Mouse (Mus musculus) intestine, embryonic 14.5 days (tissue): Measurements from ENCODE around the gene Fzr1. TPM values are rescaled to one million over a fixed set of nuclear protein-coding genes. Genes with fewer than 3 reads are reported as not detected.
A peak's percentile ranks its signal among the peaks of the same experiment; 100 is the strongest.

Source experiments
- ATAC-seq: fragments of 200-750 bp; cut with Nextera tagmentation; replicated peaks from 2 replicates; pipeline ENCODE4 v1.8.0; 2017; ENCODE audit warnings: low read depth, moderate number of reproducible peaks, moderate TSS enrichment, moderate library complexity; ENCODE audit not compliant: low FRiP score, low TSS enrichment
- DNase-seq: peaks from one replicate; pipeline ENCODE4 v3.0.0-alpha.2; 2018; ENCODE audit warnings: low spot score
- H3K27ac ChIP-seq: fragments of 300-500 bp; sonication (generic); 2 replicates; pipeline ENCODE4 v1.5.1; 2014; ENCODE audit warnings: low read depth, mild to moderate bottlenecking, control low read depth
- H3K27me3 ChIP-seq: fragments of 300-500 bp; sonication (generic); replicated peaks from 2 replicates; pipeline ENCODE4 v1.6.1; 2014; ENCODE audit warnings: low read length, control low read depth; ENCODE audit not compliant: control insufficient read depth, insufficient read depth
- H3K36me3 ChIP-seq: fragments of 300-500 bp; sonication (generic); 2 replicates; pipeline ENCODE4 v1.6.1; 2014; ENCODE audit warnings: low read length, control low read depth; ENCODE audit not compliant: control insufficient read depth, insufficient read depth
- H3K4me1 ChIP-seq: fragments of 300-500 bp; sonication (generic); replicated peaks from 2 replicates; pipeline ENCODE4 v1.6.1; 2014; ENCODE audit warnings: low read length, control low read depth, mixed read lengths; ENCODE audit not compliant: control insufficient read depth, insufficient read depth
- H3K4me2 ChIP-seq: fragments of 300-500 bp; sonication (generic); 2 replicates; pipeline ENCODE4 v1.6.1; 2014; ENCODE audit warnings: low read length
- H3K4me3 ChIP-seq: fragments of 300-500 bp; sonication (generic); 2 replicates; pipeline ENCODE4 v1.5.1; 2014; ENCODE audit warnings: low read depth, low read length, control low read depth, mixed read lengths
- H3K9ac ChIP-seq: fragments of 300-500 bp; sonication (generic); 2 replicates; pipeline ENCODE4 v1.6.1; 2014; ENCODE audit warnings: mild to moderate bottlenecking, low read length
- H3K9me3 ChIP-seq: fragments of 300-500 bp; sonication (generic); 2 replicates; pipeline ENCODE4 v1.6.1; 2016; ENCODE audit warnings: low read length, control low read depth; ENCODE audit not compliant: control insufficient read depth
- WGBS: fragments of 180-500 bp; shearing (Covaris S2); extraction: QIAGEN DNeasy Blood & Tissue Kit; methylation state at CpG from one replicate; pipeline ENCODE4 v1.1.7; 2014; 5-methylcytosine and 5-hydroxymethylcytosine counted together
- polyA plus RNA-seq: library from polyadenylated mRNA; unstranded; fragments of >200 nt; fragmentation: Nextera tagmentation; extraction: Ambion mirVana; gene quantifications from 2 replicates; pipeline ENCODE4 v1.2.1, GENCODE M21; 2014

Gene Fzr1
- polyA plus RNA-seq, 1 experiment from 2014 or later: 93.9 TPM

GRCm38 (mm10) chr10:81349961-81350350 is 28.4 kb downstream of the Fzr1 start:
- Histone ChIP-seq H3K4me2 (peak overlapping the region; percentile 88), H3K4me1 (peaks cover 26% of the 10 kb centered on the region), H3K9ac (peak overlapping the region; percentile 78), H3K9me3 (no peaks in the 10 kb centered on the region), H3K27ac (peak overlapping the region; percentile 62), H3K27me3 (0 out of 2 replicates have a peak, but pooled peaks cover 2% of the 10 kb centered on the region), H3K4me3 (peak overlapping the region; percentile 66), H3K36me3 (peaks cover 6% of the 10 kb centered on the region)
- DNase-seq: no peak
- under 1% methylated on average over 29 of the region's 29 CpGs for WGBS
- ATAC-seq: peak; percentile 20

GRCm38 (mm10) chr10:81349146-81349545 is 29.2 kb downstream of the Fzr1 start:
- Histone ChIP-seq H3K36me3 (peaks cover 6% of the 10 kb centered on the region), H3K27me3 (peaks cover 9% of the 10 kb centered on the region), H3K4me3 (peak overlapping the region; percentile 66), H3K27ac (0 out of 2 replicates have a peak overlapping the region, but pooled peaks have one; percentile 62), H3K9me3 (no peaks in the 10 kb centered on the region), H3K9ac (no peak overlapping the region), H3K4me1 (peaks cover 26% of the 10 kb centered on the region), H3K4me2 (peak overlapping the region; percentile 88)
- ATAC-seq (0 out of 2 replicates have a peak, but pooled peaks have one; percentile 4), DNase-seq (no peak)
- 8% methylated on average over 12 of the region's 12 CpGs for WGBS

- no peak overlapping the region for H3K9ac ChIP-seq
- H3K27me3 ChIP-seq: peaks cover 33% of the 10 kb centered on the region
- DNase-seq: no peak
- no peak overlapping the region for H3K27ac ChIP-seq
- peak overlapping the region; percentile 47 for H3K4me2 ChIP-seq
- peaks cover 31% of the 10 kb centered on the region for H3K4me1 ChIP-seq
- 9% methylated on average over 54 of the region's 55 CpGs for WGBS
- no peak; the same call in 1 of the 2 replicates for ATAC-seq
- peak overlapping the region; percentile 17; the same call in 1 of the 2 replicates for H3K4me3 ChIP-seq
- H3K36me3 ChIP-seq: peaks cover 6% of the 10 kb centered on the region
- H3K9me3 ChIP-seq: no peaks in the 10 kb centered on the region
Observed at GRCm38 (mm10) chr10:81346453-81347067, 31.8 kb downstream of the Fzr1 start.

DNA sequence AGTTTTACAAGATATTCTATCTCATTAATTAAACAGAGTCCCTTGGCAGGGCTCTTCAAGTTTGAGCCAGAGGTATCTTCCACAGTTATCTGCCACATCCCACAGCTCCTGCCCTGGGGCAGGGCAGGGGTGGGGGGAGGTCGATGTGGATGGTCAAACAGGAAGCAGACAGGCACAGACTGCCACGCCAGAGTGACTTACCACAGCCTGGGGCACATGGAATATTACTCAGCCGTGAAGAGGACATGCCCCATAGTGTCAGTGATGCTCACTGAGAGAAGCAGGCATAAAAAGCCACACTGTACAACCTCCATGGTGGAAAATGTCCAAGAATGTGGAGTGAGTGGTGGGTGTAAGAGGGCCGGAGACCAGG is 33.2 kb downstream of the Fzr1 start:
- H3K4me1 ChIP-seq: peaks cover 34% of the 10 kb centered on the region

DNA sequence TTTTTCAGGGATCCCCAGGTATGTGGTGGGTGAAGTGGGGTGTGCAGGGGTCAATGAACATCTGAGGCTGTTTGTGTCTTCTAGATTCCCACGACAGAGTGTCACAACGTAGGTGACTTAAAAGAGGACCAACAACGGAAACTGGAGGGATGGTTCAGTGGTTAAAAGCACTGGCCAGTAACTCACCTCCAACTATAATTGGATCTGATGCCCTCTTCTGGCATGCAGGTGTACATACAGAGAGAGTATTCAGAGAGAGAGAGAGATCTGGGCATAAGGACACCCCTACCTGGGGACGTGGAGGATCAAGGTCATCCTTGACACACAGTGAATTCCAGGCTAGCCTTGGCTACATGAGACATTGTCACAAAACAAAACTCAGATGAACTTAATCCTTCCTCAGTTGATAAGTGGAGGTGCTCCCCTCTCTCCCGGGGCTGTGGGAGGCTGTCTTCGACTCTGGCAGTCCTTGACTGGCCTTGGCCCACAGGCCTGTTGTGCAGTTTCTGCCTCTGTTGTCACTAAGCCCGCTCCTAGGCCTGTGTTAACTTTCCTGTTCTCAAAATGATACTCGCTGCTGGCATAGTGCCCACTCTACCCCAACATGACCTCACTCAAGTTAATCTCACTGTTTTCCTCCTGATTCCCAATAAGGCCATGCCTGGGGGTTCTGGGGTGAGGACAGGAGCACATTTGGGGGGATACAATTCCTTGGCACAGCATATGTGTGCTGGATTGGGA is 33.7 kb downstream of the Fzr1 start:
- no peaks in the 10 kb centered on the region for H3K9me3 ChIP-seq
- ATAC-seq: no peak
- no peak overlapping the region for H3K9ac ChIP-seq
- peaks cover 6% of the 10 kb centered on the region for H3K36me3 ChIP-seq
- peaks cover 32% of the 10 kb centered on the region for H3K4me1 ChIP-seq
- H3K27me3 ChIP-seq: peaks cover 33% of the 10 kb centered on the region
- 51% methylated on average over 8 of the region's 8 CpGs for WGBS
- no peak overlapping the region for H3K27ac ChIP-seq
- H3K4me2 ChIP-seq: no peak overlapping the region
- no peak for DNase-seq
- H3K4me3 ChIP-seq: no peak overlapping the region

More for the DNA sequence above, 33.2 kb downstream of the Fzr1 start:
- DNase-seq (no peak), ATAC-seq (no peak)
- no peak overlapping the region for H3K27ac ChIP-seq
- 89% methylated on average over 4 of the region's 4 CpGs for WGBS
- H3K9me3 ChIP-seq: no peaks in the 10 kb centered on the region
- no peak overlapping the region for H3K9ac ChIP-seq
- H3K4me2 ChIP-seq: no peak overlapping the region
- H3K4me3 ChIP-seq: no peak overlapping the region
- peaks cover 6% of the 10 kb centered on the region for H3K36me3 ChIP-seq
- H3K27me3 ChIP-seq: peaks cover 33% of the 10 kb centered on the region

DNA sequence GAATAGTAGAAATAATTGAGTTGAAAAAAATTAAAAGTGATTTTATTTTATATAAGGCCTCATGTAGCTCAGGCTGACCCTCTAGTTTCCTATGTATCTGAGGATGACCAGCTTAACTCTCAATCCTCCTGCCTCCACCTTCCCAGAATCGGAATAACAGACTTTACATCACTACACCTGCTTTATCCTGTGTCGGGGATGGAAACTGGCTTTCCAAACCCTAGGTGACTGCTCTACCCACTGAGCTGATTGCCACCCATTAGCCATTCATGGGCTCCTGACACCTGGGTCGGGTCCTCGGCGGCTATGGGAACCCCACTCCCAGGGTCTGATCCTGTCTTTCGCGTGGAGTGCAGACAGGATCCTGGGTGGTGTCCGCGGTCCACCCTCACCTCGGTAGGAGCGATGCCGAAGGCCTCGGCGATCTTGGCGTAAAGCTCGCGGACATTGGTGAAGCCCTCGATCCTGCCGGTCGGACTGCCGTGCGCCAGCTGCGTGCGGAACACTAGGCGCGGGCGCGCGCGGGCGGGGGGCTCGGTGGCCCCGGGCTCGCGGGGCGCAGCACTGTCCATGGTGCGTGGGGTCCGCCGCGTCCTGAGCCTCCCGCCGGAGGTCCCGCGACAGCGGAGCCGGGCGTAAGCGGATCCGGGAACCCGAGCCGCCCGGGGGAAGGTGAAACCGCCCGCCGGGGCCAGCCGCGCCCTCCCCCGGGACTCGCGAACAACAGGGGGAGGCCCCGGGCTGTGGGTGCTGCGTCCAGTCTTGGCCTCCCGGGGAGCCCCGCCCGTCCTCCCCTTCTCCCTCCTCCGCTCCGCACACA is 35.4 kb downstream of the Fzr1 start, which contains the start of gene Gipc3:
TSS of gene Gipc3 (minus strand) at position 581 of the 820 bp plus-strand sequence.
- H3K4me2 ChIP-seq: peak within 1 kb of the TSS; percentile 84
- no peak within 1 kb of the TSS for H3K27ac ChIP-seq
- no peaks in the 10 kb centered on the region for H3K9me3 ChIP-seq
- ATAC-seq (no peak), DNase-seq (no peak)
- peaks cover 33% of the 10 kb centered on the region for H3K27me3 ChIP-seq
- 4% methylated on average over 56 of the region's 67 CpGs for WGBS
- H3K9ac ChIP-seq: peak within 1 kb of the TSS; percentile 48
- peaks cover 6% of the 10 kb centered on the region for H3K36me3 ChIP-seq
- H3K4me3 ChIP-seq: peak within 1 kb of the TSS; percentile 44
- H3K4me1 ChIP-seq: peaks cover 22% of the 10 kb centered on the region

DNA sequence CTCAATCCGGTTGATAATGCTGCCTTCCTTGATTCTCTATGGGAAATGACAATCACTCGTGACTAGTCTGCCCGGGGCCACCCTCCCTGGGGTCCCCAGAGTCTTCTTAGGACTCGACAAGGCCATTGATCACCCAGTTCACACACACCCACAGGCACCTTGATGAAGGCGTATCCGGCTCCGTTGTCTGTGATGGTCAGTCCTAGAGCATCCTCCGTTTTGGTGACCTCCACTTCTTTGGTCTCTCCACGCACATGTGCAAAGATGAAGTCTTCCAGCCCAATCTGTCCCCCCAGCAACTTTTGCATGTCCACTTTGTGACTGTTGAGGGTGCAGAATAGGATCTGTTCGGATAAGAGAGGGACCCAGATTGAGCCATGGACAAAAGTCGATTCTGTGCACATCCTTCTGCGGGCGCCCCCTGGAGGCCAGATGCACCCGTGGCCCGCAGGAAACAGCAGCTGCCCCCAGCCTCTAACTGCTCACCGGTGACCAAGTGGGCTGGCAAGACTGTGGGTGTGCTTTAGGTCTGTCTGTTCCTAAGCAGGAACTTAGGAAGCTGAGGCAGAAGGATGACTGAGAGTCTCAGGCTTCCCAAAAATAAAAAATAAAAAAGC is 36.9 kb downstream of the Fzr1 start:
- no peak overlapping the region for H3K4me3 ChIP-seq
- H3K9ac ChIP-seq: no peak overlapping the region
- H3K27me3 ChIP-seq: peaks cover 36% of the 10 kb centered on the region
- ATAC-seq (no peak), DNase-seq (peak; percentile 87)
- H3K4me1 ChIP-seq: peaks cover 15% of the 10 kb centered on the region
- H3K4me2 ChIP-seq: no peak overlapping the region
- WGBS: 34% methylated on average over 16 of the region's 16 CpGs
- H3K27ac ChIP-seq: no peak overlapping the region
- H3K36me3 ChIP-seq: no peaks in the 10 kb centered on the region
- no peaks in the 10 kb centered on the region for H3K9me3 ChIP-seq
